Mouse (Mus musculus) retina, adult 2 months (tissue): ENCODE data around the gene Tjp2.

Source experiments
- DNase-seq: peaks from one replicate; pipeline ENCODE4 v3.0.0-alpha.2; 2012; ENCODE audit warnings: low read depth, low spot score

The Tjp2 gene

DNA sequence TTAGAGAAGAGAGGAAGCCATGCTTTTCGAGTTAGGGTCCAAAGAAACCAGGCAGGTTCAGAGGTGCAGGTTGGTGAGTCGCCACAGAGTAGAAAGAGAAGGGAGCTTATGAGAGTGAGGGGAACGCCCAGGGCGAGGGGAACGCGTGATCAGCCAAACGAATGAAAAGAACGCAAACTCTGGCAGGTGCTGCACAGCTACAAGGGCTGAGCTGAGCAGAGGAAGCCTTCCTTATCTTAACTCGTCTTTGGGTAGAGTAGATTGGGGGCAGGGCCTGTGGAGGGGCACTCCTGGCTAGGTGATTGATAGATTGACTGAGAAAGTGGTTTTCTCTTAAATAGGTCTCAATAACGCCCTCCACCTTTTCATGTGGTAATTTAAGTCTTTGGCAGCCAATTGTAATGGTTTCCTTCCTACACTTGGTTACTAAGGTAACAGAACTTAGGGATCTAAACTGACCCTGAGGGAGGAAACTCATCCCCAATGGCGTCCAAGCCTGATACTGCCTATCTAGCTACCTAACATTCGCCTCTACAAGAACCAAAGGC, 160.4 kb downstream of the Tjp2 start:
- DNase-seq = no peak

DNA sequence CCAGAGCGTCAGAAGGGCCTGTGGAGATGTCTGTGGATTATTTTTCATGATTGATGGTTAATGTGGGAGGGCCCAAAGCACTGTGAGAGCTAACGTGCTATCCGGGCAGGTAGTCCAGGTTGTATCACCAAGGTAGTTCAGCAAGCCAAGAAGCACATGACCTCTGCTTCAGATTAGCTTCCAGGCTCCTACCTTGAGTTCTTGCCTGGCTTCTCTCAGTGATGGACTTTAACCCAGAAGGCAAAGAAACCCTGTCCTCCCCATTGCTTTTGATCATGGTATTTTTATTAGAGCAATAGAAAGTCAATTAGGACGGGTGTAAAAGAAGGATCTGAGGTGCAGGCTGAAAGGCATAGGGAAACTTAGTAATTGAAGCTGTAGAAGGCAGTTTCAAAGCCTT, 161.2 kb downstream of the Tjp2 start:
- no peak for DNase-seq

DNA sequence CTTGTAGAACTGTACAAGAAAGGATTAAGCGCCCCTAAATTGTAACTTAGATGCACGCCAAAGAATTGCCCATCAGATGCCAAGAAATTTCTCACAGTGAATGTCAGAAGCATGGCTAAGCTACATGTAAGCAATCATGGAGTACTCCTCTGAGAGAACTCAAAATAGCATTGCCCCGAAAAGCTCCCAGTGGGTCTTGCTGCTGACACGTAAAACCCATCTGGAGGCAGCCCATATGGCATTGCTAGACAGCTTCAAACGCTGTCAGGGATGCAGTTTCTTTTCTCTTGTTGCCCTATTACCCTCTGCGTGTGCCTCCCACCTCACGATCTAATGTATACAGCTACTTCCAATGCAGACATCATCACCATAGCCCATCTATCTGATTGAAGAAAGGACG, 166.0 kb downstream of the Tjp2 start:
- no peak for DNase-seq

DNA sequence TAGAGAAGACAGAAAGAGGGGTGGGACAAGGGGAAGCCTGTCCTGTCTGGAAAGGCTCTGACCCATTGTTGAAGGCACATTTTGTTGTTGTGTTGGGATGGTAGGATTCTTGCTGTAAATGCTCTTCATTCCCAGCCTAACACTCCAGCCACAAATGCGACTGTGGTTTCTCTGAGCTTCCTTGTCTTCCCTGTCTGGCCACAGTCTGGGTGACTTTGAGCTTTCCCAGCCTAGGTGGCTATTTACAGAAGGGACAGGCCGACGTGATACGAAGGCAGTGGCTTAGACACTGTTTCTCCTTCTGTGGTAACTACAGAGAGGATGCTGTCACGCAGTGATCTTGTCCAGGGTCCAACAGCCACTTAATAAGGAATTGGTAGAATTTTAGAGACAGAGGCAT, 166.8 kb downstream of the Tjp2 start:
- no peak for DNase-seq

DNA sequence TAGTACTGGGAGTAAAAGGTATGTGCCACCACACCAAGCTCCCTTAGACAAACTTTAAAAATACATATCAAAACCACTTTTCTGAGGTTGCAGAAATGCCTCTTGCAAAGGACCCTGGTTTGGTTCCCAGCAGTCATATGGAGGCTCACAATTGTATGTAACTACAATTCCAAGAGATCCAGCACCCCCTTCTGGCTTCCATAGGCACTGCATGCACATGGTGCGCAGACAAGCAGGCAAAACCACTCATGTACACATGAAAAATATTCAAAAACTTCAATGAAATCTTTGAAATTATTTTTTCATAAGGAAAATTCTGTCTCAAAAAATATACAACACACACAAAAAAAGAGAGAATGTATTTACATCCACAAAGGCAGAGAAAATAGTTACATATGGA, 167.9 kb downstream of the Tjp2 start:
- DNase-seq = no peak

DNA sequence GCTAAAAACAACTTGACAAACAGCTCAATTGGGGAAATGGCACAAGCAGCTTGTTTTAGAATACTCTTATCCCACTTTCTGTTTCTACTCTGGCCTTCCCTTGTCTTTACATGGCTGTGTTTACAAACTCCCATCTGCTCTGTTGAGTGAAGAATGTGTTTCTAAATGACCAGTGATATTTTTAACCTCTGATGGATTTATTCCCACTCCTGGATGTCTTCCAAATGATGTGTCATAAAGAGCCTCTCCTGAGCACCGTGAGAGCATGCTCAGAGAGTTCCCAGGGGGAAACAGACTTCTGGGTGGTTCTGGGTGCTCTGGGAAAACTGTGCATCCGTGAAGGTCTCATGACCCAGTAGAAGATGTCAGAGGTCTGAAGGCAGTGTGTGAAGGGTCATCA, 169.9 kb downstream of the Tjp2 start:
- no peak for DNase-seq

DNA sequence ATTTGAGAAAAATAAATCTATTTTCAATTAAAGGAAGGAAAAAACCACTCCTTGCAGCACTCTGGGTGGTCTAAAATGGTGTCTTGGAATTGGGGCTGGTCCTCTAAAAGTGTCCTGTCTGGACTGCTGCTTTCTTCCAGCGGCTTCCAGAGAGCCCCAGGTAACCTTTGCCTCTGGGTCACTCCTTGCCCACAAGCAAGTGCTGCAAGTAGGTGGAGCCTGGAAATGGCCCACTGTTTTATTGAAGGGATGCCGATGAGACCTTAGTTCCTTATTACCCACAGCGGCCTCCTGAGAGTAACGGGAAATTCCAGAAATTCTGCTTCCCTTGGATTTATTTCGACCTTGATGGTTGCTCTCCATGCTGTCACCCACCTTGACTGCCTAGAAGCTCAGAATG, 170.6 kb downstream of the Tjp2 start:
- no peak for DNase-seq

DNA sequence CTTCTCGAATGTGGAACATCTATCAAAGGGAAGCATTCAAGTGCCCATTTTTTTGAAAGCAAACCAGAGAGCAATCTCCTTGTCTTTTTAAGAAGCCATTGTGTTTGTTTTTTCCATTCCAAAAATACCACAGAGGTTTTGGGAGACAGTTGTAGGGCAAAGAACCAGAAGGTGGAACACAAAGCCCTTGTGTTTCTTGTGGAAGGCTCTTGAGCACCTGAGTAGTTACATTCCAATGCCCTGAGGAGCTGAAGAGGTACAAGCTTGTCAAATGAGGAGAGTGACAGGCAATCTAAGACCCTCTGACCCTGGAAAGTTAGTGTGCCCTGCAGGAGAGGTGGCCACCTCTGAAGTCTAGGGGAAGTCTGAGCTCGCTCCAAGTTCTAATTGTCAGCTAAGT, 174.3 kb downstream of the Tjp2 start:
- DNase-seq = no peak

DNA sequence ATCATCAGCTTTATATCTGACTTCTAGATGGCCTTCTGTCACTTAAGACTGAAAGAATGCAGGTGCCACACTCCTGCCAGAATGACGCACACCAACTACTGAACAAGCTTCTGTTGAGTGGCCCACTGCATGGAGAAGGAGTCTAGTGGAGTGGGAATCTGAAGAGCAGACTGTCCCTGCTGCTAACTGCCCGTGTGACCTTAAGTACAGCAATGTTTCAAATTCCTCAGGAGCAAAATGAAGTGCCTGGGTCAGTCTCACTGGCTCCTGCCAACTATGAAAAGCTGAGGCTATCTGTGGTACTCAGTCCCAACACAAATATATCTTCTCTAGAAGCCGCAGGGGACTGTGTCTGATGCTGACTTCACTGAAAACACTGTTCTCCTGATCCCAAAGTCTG, 175.5 kb downstream of the Tjp2 start:
- DNase-seq = no peak

DNA sequence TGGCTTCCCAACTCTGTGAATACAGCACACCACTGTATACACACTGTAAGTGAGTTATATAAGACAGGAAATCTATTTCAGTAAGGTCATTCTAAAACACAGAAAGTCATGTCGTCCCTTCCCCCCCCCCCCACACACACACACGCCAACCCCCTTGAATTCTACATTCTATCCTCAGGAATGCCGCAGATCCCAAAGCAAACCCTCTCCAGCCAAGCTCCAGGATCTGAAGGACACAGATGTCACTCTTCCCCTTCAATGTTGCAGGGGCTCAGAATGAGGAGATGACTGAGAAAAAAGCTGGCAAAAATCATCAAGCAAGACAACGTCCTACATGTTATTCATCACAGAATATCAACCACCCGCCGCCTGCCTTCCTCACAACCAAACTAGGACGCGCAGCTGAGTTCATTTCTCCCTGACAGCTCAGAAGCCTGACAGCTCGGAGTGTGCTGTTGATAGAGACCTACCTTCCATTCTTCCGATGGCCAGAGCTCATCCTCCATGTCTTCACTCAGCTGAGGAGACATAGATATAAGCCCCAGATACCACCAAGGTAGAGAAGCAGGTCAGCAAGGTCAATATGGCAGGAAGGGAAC, 178.3 kb downstream of the Tjp2 start:
- DNase-seq = no peak
